Mouse (Mus musculus) adrenal gland, postnatal 36 days (tissue): ENCODE results near the gene Lamp3. TPM values are rescaled to one million over a fixed set of nuclear protein-coding genes. Genes with fewer than 3 reads are reported as not detected.
"Not testable (repeated sequence)": the region's sequence is repeated elsewhere in the genome, so short reads cannot be mapped to it uniquely, and the experiment has no call there.

ENCODE experiments used
- DNase-seq, 2 experiments: peaks; one replicate each; pipeline ENCODE4 v3.0.0; 2021; ENCODE audit warnings: mixed read lengths in 1 of 2
- long read RNA-seq, 2 experiments: library from polyadenylated mRNA; stranded (forward); transcript quantifications; one replicate each; pipeline ENCODE4 v2.0.0; 2021; ENCODE audit warnings: borderline sequencing depth in 2 of 2
- total RNA-seq, 2 experiments: library from RNA; stranded (reverse); gene quantifications; 2 replicates each; pipeline ENCODE4 v1.2.3; 2021

The Lamp3 gene
- under 1 TPM in 1 of 2 experiments, not detected in 1; 0.10 TPM for total RNA-seq
- long read RNA-seq, experiment 1: 0 reads
- long read RNA-seq, experiment 2: 0 reads

DNA sequence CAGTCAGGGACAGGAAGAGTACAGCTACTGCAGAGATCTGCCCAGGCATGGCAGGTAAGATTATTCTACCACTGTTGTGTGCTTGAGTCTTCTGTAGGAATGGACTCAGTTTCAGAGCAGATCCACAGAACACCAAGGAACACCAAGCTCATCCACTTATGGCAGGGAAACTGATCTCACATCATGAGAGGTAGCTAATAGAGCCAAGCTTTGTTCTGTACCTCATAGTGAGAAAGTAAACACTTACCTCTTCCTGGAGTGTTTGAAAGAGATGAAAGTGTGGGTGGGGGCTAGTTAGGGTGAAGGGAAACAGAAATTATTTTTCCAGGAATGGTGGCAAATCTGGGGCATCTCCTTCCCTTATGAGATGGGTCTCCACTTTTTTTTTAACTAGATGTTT is at the start of gene Lamp3:
TSS of gene Lamp3 (minus strand) at position 160 of the 400 bp plus-strand sequence.
- no peak for DNase-seq

DNA sequence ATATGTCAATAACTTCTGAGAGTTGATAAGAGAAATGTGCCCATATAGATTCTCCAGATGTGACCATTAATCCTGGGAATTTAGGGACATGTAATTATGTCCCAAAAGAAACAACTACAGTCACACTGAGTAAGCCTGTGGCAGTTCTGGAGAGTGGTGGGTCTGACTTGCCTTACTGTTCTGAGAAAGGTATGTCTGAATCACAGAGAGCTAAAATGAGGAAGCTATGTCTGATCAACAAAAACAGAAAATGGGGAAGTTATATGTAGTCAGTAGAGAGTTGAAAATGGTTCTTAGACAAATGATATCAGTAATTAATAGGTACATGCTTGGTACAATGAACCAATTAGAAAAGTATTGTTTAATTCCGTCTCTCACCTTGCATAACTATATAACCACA is 26.7 kb upstream of the Lamp3 start:
- no peak for DNase-seq

- DNase-seq: not testable (repeated sequence)
Measured at GRCm38 (mm10) chr16:19724139-19724538, 18.0 kb upstream of the Lamp3 start.

DNA sequence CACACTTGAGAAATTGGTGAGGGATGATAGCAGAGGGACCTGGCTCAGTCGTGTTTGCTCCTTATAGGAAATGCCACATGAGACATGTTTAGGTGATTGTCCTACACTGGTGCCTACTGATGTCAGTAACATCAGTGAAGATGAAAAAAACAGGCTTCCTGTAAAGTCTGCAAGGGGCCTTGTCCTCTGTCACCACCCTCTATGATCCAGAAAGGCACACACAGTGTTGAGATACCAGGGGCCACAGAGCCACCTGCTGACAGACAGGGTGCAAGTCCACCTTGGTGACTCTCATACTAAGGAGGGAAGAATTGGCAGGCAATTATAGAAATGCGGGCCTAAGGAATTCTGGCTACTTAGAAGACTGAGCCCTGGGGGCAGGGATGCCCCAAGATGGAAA is 14.8 kb upstream of the Lamp3 start:
- DNase-seq: no peak

DNA sequence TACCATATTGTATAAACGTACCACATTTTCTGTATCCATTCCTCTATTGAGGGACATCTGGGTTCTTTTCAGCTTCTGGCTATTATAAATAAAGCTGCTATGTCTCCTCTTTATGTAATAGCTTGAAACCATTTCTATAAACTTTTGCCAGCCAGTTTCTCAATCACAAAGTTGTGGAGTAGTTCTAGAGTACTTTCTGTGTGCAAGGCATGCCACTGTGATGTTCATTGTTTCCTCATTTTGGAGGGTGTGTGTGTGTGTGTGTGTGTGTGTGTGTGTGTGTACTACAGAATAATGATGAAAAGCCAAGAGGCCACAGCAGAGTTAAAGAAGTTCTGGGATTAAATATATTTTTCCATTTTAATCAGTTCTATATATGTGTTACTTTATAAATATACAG is 1.2 kb upstream of the Lamp3 start:
- no peak for DNase-seq

DNA sequence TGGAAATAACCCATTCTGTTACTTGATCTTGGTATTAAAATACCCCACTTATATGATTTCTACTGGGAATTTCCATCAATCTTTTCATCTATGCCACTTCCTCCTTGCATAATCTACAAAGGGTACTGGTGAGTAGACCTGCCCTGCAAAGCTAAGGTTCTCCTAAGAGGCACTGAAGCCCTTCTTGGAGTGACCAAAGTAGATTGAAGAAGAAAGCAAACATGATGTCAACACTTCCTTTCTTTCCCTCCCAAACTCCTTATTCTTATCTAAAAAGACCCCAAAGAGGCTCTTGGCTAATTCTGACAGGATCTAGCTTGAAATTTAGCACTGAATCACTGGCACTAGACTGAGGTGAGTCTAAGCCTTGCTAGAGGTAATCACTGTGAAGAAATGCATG is 7.0 kb downstream of the Lamp3 start:
- no peak for DNase-seq

- DNase-seq: no peak
Measured at GRCm38 (mm10) chr16:19670768-19671357, 35.3 kb downstream of the Lamp3 start.

DNA sequence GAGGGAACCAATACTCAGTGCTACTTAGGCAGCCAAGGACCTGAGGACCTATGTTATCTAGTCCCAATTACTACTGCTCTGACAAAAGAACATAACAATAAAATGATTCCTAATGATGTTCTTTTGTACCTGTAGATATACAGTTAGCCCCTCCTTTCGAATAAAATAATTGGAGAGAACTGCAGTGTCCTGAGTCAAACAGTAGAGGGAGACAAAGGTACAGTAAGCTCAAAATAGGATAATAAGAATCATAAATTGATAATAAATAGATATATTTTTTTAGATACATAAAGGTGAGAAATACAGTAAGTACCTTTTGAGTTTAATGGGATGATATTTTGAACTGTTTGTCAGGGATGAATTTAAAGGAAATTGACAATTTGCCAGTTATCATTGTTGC is 39.9 kb downstream of the Lamp3 start:
- DNase-seq: no peak

- no peak for DNase-seq
Measured at GRCm38 (mm10) chr16:19629816-19630215, 76.4 kb downstream of the Lamp3 start, which contains the start of gene Olfr171. Olfr171 (minus strand) TSS chr16:19629916.

DNA sequence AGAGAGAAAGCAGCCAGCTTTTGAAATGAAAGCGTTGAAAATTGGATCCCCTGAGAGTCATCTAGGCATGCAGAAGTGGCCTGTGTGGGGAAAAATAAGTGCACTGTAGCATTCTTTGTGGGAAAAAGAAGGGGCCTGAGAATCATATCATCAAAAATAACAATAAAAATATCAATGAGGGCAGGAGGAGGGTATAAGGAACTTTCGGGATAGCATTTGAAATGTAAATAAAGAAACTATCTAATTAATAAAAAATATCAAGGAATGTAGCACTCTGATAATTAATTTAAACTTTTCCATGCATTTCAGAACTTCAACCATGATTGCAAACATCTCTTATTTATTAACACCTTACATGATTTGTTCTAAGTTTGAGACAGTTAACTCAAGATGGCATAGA is 94.4 kb downstream of the Lamp3 start, which contains the start of gene Olfr170:
TSS of gene Olfr170 (minus strand) at position 101 of the 400 bp plus-strand sequence.
- DNase-seq: not testable (repeated sequence)

Other genes starting within 250 kb of the Lamp3 start
- gene Olfr166, start 222.7 kb downstream of the Lamp3 start, total RNA-seq: not detected
- gene Olfr167, start 184.1 kb downstream of the Lamp3 start, total RNA-seq: not detected
- not detected for gene Olfr168, start 170.8 kb downstream of the Lamp3 start, total RNA-seq
- gene Olfr169, start 134.6 kb downstream of the Lamp3 start, total RNA-seq: not detected
- gene Olfr170, start 94.5 kb downstream of the Lamp3 start, total RNA-seq: not detected
- not detected for gene Olfr171, start 76.5 kb downstream of the Lamp3 start, total RNA-seq
- under 1 TPM; 0.17 to 0.30 TPM for gene B3gnt5, start 53.8 kb upstream of the Lamp3 start, total RNA-seq